Mouse (Mus musculus) cortical plate, adult 2 months (tissue): Measurements from ENCODE around the gene Med13l.

Experiments used
- CTCF ChIP-seq: fragments of 200-500 bp; IDR thresholded peaks from 2 replicates; pipeline ENCODE4 v1.5.1; 2011; ENCODE audit warnings: mild to moderate bottlenecking, control low read depth, low read length; ENCODE audit not compliant: insufficient read depth; ENCODE audit errors: extremely low read depth
- POLR2A ChIP-seq: fragments of 200-500 bp; IDR thresholded peaks from 2 replicates; pipeline ENCODE4 v1.6.1; 2011; ENCODE audit warnings: mild to moderate bottlenecking, low read length, control low read depth; ENCODE audit not compliant: insufficient read depth; ENCODE audit errors: extremely low read depth

GRCm38 (mm10) chr5:118655428-118655827 lies 94.9 kb downstream of the Med13l start:
- no peak for TF ChIP-seq CTCF
- TF ChIP-seq POLR2A, result no peak
